Mouse (Mus musculus) ES-E14 (cell line): ENCODE data around the gene Ap2b1. TPM values are rescaled to one million over a fixed set of nuclear protein-coding genes. Genes with fewer than 3 reads are reported as not detected.

Source experiments
- DNase-seq: peaks from one replicate; pipeline ENCODE4 v3.0.0-alpha.2; 2013; ENCODE audit warnings: low read depth, low spot score
- H3K27ac ChIP-seq: 2 replicates; pipeline ENCODE4 v1.5.1; 2012; ENCODE audit warnings: low read depth, mild to moderate bottlenecking, low read length, moderate library complexity, mixed read lengths; ENCODE audit not compliant: poor library complexity, insufficient read depth, severe bottlenecking
- H3K36me3 ChIP-seq: 2 replicates; pipeline ENCODE4 v1.6.1; 2012; ENCODE audit warnings: mild to moderate bottlenecking, low read length, moderate library complexity, mixed read lengths; ENCODE audit not compliant: control insufficient read depth, poor library complexity, insufficient read depth, severe bottlenecking
- H3K4me1 ChIP-seq, 2 experiments: fragments of 150-350 bp in 1 of 2; sonication (generic) in 1 of 2; 2 replicates each; pipeline ENCODE4 v1.6.1; 2012; ENCODE audit warnings: low read length in 2 of 2, mild to moderate bottlenecking in 1 of 2, mixed read lengths in 1 of 2; ENCODE audit not compliant: control insufficient read depth in 2 of 2, insufficient read depth in 2 of 2, poor library complexity in 1 of 2
- H3K4me3 ChIP-seq, 2 experiments: fragments of 150-350 bp in 1 of 2; sonication (generic) in 1 of 2; 2 replicates each; pipeline ENCODE4 v1.5.1; 2012; ENCODE audit warnings: low read length in 2 of 2, low read depth in 1 of 2, mild to moderate bottlenecking in 1 of 2, mixed read lengths in 1 of 2; ENCODE audit not compliant: insufficient read depth in 1 of 2, poor library complexity in 1 of 2, severe bottlenecking in 1 of 2
- H3K9ac ChIP-seq: 2 replicates; pipeline ENCODE4 v1.6.1; 2012; ENCODE audit warnings: low read depth, mild to moderate bottlenecking, low read length, mixed read lengths; ENCODE audit not compliant: poor library complexity, insufficient read depth, severe bottlenecking
- H3K9me3 ChIP-seq: fragments of 150-350 bp; sonication (generic); 2 replicates; pipeline ENCODE4 v1.6.1; 2012; ENCODE audit warnings: low read depth, mild to moderate bottlenecking, low read length; ENCODE audit not compliant: control insufficient read depth, insufficient read depth
- CHD2 ChIP-seq: IDR thresholded peaks from 2 replicates; pipeline ENCODE4 v1.6.1; 2014; ENCODE audit warnings: mild to moderate bottlenecking, low read depth, low read length, inconsistent platforms
- HCFC1 ChIP-seq: IDR thresholded peaks from 2 replicates; pipeline ENCODE4 v1.6.1; 2012; ENCODE audit warnings: low read length, inconsistent platforms, borderline replicate concordance; ENCODE audit not compliant: insufficient read depth
- MAFK ChIP-seq: IDR thresholded peaks from 2 replicates; pipeline ENCODE4 v1.6.1; 2014; ENCODE audit warnings: mild to moderate bottlenecking, low read depth, low read length, inconsistent platforms; ENCODE audit not compliant: insufficient read depth
- ZC3H11A ChIP-seq: IDR thresholded peaks from 2 replicates; pipeline ENCODE4 v1.6.1; 2012; ENCODE audit warnings: low read depth, mild to moderate bottlenecking, inconsistent platforms, low read length, borderline replicate concordance
- ZNF384 ChIP-seq: IDR thresholded peaks from 2 replicates; pipeline ENCODE4 v1.6.1; 2012; ENCODE audit warnings: low read depth, low read length, inconsistent platforms
- in situ Hi-C, 2 experiments: fragments of 600-800 bp; cut with MboI; formaldehyde crosslinking; loops; one replicate each; pipeline ENCODE4 v1.15.1; 2025; ENCODE audit warnings: low sequenced_read_pairs in 2 of 2, inconsistent platforms in 1 of 2; ENCODE audit not compliant: unreplicated experiment in 2 of 2
- total RNA-seq: library from RNA; depleted of rRNA; stranded (reverse); fragments of 300-350 nt; gene quantifications from 2 replicates; pipeline ENCODE4 v1.2.3, GENCODE M21; 2012

Gene Ap2b1
- total RNA-seq, 1 experiment, result 58.5 TPM

GRCm38 (mm10) chr11:83302526-83303251, 3.9 kb downstream of the Ap2b1 start, which contains the start of gene Pex12:
TSS of gene Pex12 (minus strand) at chr11:83302586.
- H3K4me1 ChIP-seq, result peaks cover 0 to 2% of the 10 kb centered on the region in 2 experiments; a peak in 1 of 4 replicates
- no peaks in the 10 kb centered on the region for H3K9me3 ChIP-seq
- H3K27ac ChIP-seq, result peak within 1 kb of the TSS; percentile 83
- H3K36me3 ChIP-seq, result no peaks in the 10 kb centered on the region
- peak within 1 kb of the TSS; percentile 82 for H3K9ac ChIP-seq
- in situ Hi-C loops, result no loop called here
- peak within 1 kb of the TSS; percentile 79 to 84 for H3K4me3 ChIP-seq
- no peak for TF ChIP-seq ZNF384
- TF ChIP-seq ZC3H11A, result 0 out of 2 replicates have a peak, but pooled peaks have one; percentile 36
- no peak for TF ChIP-seq MAFK
- TF ChIP-seq CHD2, result no peak
- peak; percentile 93 for TF ChIP-seq HCFC1
- DNase-seq, result peak; percentile 97

GRCm38 (mm10) chr11:83303751-83304150, 4.9 kb downstream of the Ap2b1 start:
- no peak overlapping the region for H3K27ac ChIP-seq
- H3K4me1 ChIP-seq, result peaks cover 0 to 2% of the 10 kb centered on the region in 2 experiments; a peak in 1 of 4 replicates
- no peak overlapping the region; the same call in 1 of the 2 replicates for H3K9ac ChIP-seq
- no peak for DNase-seq
- H3K4me3 ChIP-seq, result peak overlapping the region; percentile 21 to 84; a peak in 1 of 4 replicates
- no peaks in the 10 kb centered on the region; the same call in 1 of the 2 replicates for H3K36me3 ChIP-seq
- H3K9me3 ChIP-seq, result no peaks in the 10 kb centered on the region
- in situ Hi-C loops, result no loop called here
- no peak for TF ChIP-seq ZNF384
- no peak for TF ChIP-seq CHD2
- TF ChIP-seq ZC3H11A, result no peak
- no peak for TF ChIP-seq HCFC1

GRCm38 (mm10) chr11:83304485-83304884, 5.7 kb downstream of the Ap2b1 start:
- Histone ChIP-seq H3K9ac (no peak overlapping the region), H3K9me3 (no peaks in the 10 kb centered on the region), H3K4me1 (peaks cover 0 to 2% of the 10 kb centered on the region in 2 experiments; a peak in 1 of 4 replicates), H3K27ac (no peak overlapping the region), H3K4me3 (no peak overlapping the region), H3K36me3 (no peaks in the 10 kb centered on the region; the same call in 1 of the 2 replicates)
- in situ Hi-C loops, result no loop called here
- TF ChIP-seq ZNF384 (no peak), ZC3H11A (no peak), CHD2 (no peak), HCFC1 (no peak), MAFK (no peak)
- DNase-seq, result no peak

GRCm38 (mm10) chr11:83306700-83307253, 8.0 kb downstream of the Ap2b1 start:
- in situ Hi-C loops, result no loop called here

More at GRCm38 (mm10) chr11:83306700-83307253, 8.0 kb downstream of the Ap2b1 start:
- Histone ChIP-seq H3K9me3 (no peaks in the 10 kb centered on the region), H3K9ac (no peak overlapping the region), H3K36me3 (no peaks in the 10 kb centered on the region; the same call in 1 of the 2 replicates), H3K4me3 (no peak overlapping the region), H3K27ac (no peak overlapping the region), H3K4me1 (peaks cover 0 to 2% of the 10 kb centered on the region in 2 experiments; a peak in 1 of 4 replicates)
- no peak for DNase-seq
- TF ChIP-seq ZNF384 (no peak), CHD2 (no peak), MAFK (no peak), ZC3H11A (no peak), HCFC1 (no peak)
